Mouse (Mus musculus): Measurements from ENCODE around the gene Actr3b. TPM values are rescaled to one million over a fixed set of nuclear protein-coding genes. Genes with fewer than 3 reads are reported as not detected.

The Actr3b gene
- total and polyA plus RNA-seq, 3 experiments = 1.3 to 4.7 (median 3.9) TPM

GRCm38 (mm10) chr5:25877996-25878395 is 118.2 kb downstream of the Actr3b start:
- Histone ChIP-seq H3K27me3 (replicated peaks) (no peaks in the 10 kb centered on the region), H3K9ac (ENCODE audit: insufficient read depth, low read depth) (no peak overlapping the region)

GRCm38 (mm10) chr5:25886708-25887107 is 126.9 kb downstream of the Actr3b start:
- in situ Hi-C loops (cut with MboI; ENCODE audit: low pct_ligation_motif_present, low pct_unique_long_range_greater_than_20kb, low sequenced_read_pairs) = no loop called here

More at GRCm38 (mm10) chr5:25877996-25878395, 118.2 kb downstream of the Actr3b start:
- Histone ChIP-seq H3K9me3 (replicated peaks; ENCODE audit: low read length) (no peaks in the 10 kb centered on the region), H3K27ac (ENCODE audit: insufficient read depth, low read depth) (no peak overlapping the region), H3K36me3 (replicated peaks in 1 of 2; ENCODE audit: control insufficient read depth in 1 of 2, insufficient read depth in 1 of 2, low read length in 1 of 2) (no peaks in the 10 kb centered on the region), H3K4me2 (ENCODE audit: insufficient read depth, low read depth, poor library complexity, severe bottlenecking) (no peak overlapping the region), H3K79me2 (replicated peaks; ENCODE audit: control insufficient read depth, extremely low read depth, insufficient read depth, poor library complexity, severe bottlenecking) (no peaks in the 10 kb centered on the region), H3K4me1 (ENCODE audit: control insufficient read depth in 1 of 2, insufficient read depth in 2 of 2) (peaks cover 0 to 7% of the 10 kb centered on the region in 2 experiments; a peak in 1 of 4 replicates), H3K4me3 (replicated peaks in 1 of 3; ENCODE audit: low read depth in 2 of 3, low read length in 2 of 3, poor library complexity in 1 of 3) (no peak overlapping the region)
- in situ Hi-C loops (cut with MboI; ENCODE audit: low pct_ligation_motif_present, low pct_unique_long_range_greater_than_20kb, low sequenced_read_pairs) (no loop called here), dilution Hi-C loops (cut with MboI; ENCODE audit: extremely low pct_ligation_motif_present, extremely low pct_unique_long_range_greater_than_20kb, low sequenced_read_pairs) (no loop called here)
- no peak for TF ChIP-seq CHD1 (IDR thresholded peaks at IDR 0.05; ENCODE audit: low read depth, low read length)
- no peak for TF ChIP-seq TBP (conservative IDR thresholded peaks at IDR 0.05; ENCODE audit: low read depth, low read length)
- TF ChIP-seq POLR2AphosphoS2 (IDR thresholded peaks at IDR 0.05; ENCODE audit: low read depth, low read length) = no peak
- no peak for TF ChIP-seq GABPA (IDR thresholded peaks at IDR 0.05; ENCODE audit: insufficient replicate concordance, low read depth, low read length)
- no peak for TF ChIP-seq CTCF (conservative IDR thresholded peaks at IDR 0.05 in 1 of 2, IDR thresholded peaks at IDR 0.05 in 1 of 2; ENCODE audit: low read depth in 2 of 2, low read length in 2 of 2)
- TF ChIP-seq MYC (IDR thresholded peaks at IDR 0.05; ENCODE audit: low read depth, low read length) = no peak
- no peak for TF ChIP-seq PAX5 (IDR thresholded peaks at IDR 0.05; ENCODE audit: low read length)
- TF ChIP-seq MXI1 (IDR thresholded peaks at IDR 0.05; ENCODE audit: low read depth, low read length) = no peak
- no peak for TF ChIP-seq ZMIZ1 (IDR thresholded peaks at IDR 0.05; ENCODE audit: low read depth, low read length)
- no peak for TF ChIP-seq KAT2A (IDR thresholded peaks at IDR 0.05; ENCODE audit: insufficient replicate concordance, low read length)
- no peak for TF ChIP-seq MEF2A (IDR thresholded peaks at IDR 0.05; ENCODE audit: borderline replicate concordance, low read depth, low read length)
- TF ChIP-seq NELFE (IDR thresholded peaks at IDR 0.05; ENCODE audit: low read depth, low read length) = no peak
- TF ChIP-seq UBTF (IDR thresholded peaks at IDR 0.05; ENCODE audit: low read depth, low read length) = no peak
- no peak for TF ChIP-seq RCOR1 (conservative IDR thresholded peaks at IDR 0.05; ENCODE audit: low read depth, low read length)
- no peak for TF ChIP-seq EP300 (IDR thresholded peaks at IDR 0.05; ENCODE audit: low read length)
- no peak for TF ChIP-seq NRF1 (IDR thresholded peaks at IDR 0.05; ENCODE audit: low read depth, low read length)
- TF ChIP-seq ELF1 (IDR thresholded peaks at IDR 0.05; ENCODE audit: low read depth, low read length) = no peak
- no peak for TF ChIP-seq SIN3A (IDR thresholded peaks at IDR 0.05; ENCODE audit: low read length)
- TF ChIP-seq JUND (conservative IDR thresholded peaks at IDR 0.05; ENCODE audit: low read depth, low read length) = no peak
- no peak for TF ChIP-seq USF1 (IDR thresholded peaks at IDR 0.05; ENCODE audit: low read depth, low read length)
- no peak for DNase-seq (ENCODE audit: extremely low read depth)

More at GRCm38 (mm10) chr5:25886708-25887107, 126.9 kb downstream of the Actr3b start:
- Histone ChIP-seq H3K9me3 (replicated peaks; ENCODE audit: low read length) (peaks cover 5% of the 10 kb centered on the region), H3K27me3 (replicated peaks) (peaks cover 2% of the 10 kb centered on the region), H3K36me3 (replicated peaks in 1 of 2; ENCODE audit: control insufficient read depth in 1 of 2, insufficient read depth in 1 of 2, low read length in 1 of 2) (no peaks in the 10 kb centered on the region), H3K79me2 (replicated peaks; ENCODE audit: control insufficient read depth, extremely low read depth, insufficient read depth, poor library complexity, severe bottlenecking) (no peaks in the 10 kb centered on the region), H3K4me1 (ENCODE audit: control insufficient read depth in 1 of 2, insufficient read depth in 2 of 2) (0 out of 4 replicates have a peak, but pooled peaks cover 0 to 5% of the 10 kb centered on the region in 2 experiments), H3K27ac (ENCODE audit: insufficient read depth, low read depth) (no peak overlapping the region), H3K4me3 (replicated peaks in 1 of 3; ENCODE audit: low read depth in 2 of 3, low read length in 2 of 3, poor library complexity in 1 of 3) (no peak overlapping the region), H3K9ac (ENCODE audit: insufficient read depth, low read depth) (no peak overlapping the region), H3K4me2 (ENCODE audit: insufficient read depth, low read depth, poor library complexity, severe bottlenecking) (no peak overlapping the region)
- no peak for TF ChIP-seq UBTF (IDR thresholded peaks at IDR 0.05; ENCODE audit: low read depth, low read length)
- TF ChIP-seq SMC3 (IDR thresholded peaks at IDR 0.05; ENCODE audit: low read depth, low read length) = no peak
- no peak for TF ChIP-seq SIN3A (IDR thresholded peaks at IDR 0.05; ENCODE audit: low read length)
- TF ChIP-seq NRF1 (IDR thresholded peaks at IDR 0.05; ENCODE audit: low read depth, low read length) = no peak
- no peak for TF ChIP-seq CHD1 (IDR thresholded peaks at IDR 0.05; ENCODE audit: low read depth, low read length)
- no peak for TF ChIP-seq POLR2A (IDR thresholded peaks at IDR 0.05; ENCODE audit: low read depth, low read length)
- TF ChIP-seq MYC (IDR thresholded peaks at IDR 0.05; ENCODE audit: low read depth, low read length) = no peak
- TF ChIP-seq MEF2A (IDR thresholded peaks at IDR 0.05; ENCODE audit: borderline replicate concordance, low read depth, low read length) = no peak
- TF ChIP-seq RAD21 (IDR thresholded peaks at IDR 0.05; ENCODE audit: low read depth, low read length) = no peak
- DNase-seq (ENCODE audit: extremely low read depth) = no peak
- dilution Hi-C loops (cut with MboI; ENCODE audit: extremely low pct_ligation_motif_present, extremely low pct_unique_long_range_greater_than_20kb, low sequenced_read_pairs) = no loop called here
